Mouse (Mus musculus): ENCODE results near the gene Ssxb3. TPM values are rescaled to one million over a fixed set of nuclear protein-coding genes. Genes with fewer than 3 reads are reported as not detected.
"Not testable (repeated sequence)": the region's sequence is repeated elsewhere in the genome, so short reads cannot be mapped to it uniquely, and the experiment has no call there.

The Ssxb3 gene
- not detected in 2 replicates for polyA plus RNA-seq (2014; fragmentation: Nextera tagmentation; extraction: Ambion mirVana)

DNA sequence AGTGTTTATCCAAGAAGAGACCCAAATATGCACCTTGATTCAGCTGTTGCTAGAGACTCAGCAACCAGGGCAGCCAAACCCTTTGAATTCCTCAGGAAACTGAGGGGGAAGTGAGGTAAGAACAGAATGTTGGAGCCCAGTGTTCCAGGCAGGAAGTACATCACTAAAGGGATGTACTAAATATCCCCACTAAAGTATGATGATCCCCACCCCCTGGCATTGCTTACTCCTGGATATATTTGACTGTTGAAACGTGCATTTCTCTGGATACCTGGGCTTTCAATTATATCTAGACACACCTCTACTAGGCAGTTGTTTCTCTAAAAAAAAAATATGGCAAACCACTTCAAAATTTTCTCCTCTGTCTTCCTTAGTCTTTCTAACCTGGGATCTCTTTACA, at the start of gene Ssxb3:
Ssxb3 (minus strand) TSS at position 101 of the 400 bp plus-strand sequence.
- H3K4me2 ChIP-seq (replicated peaks; ENCODE audit: low read depth, low read length); H3K36me3 ChIP-seq (ENCODE audit: control insufficient read depth, insufficient read depth, low read length); H3K27me3 ChIP-seq (ENCODE audit: control insufficient read depth, insufficient read depth, low read length); H3K9ac ChIP-seq (ENCODE audit: low read depth, low read length); H3K9me3 ChIP-seq (ENCODE audit: control insufficient read depth, low read length); H3K27ac ChIP-seq (ENCODE audit: low read depth, low read length); H3K4me3 ChIP-seq (ENCODE audit: low read length); ATAC-seq (ENCODE audit: low FRiP score, low TSS enrichment); H3K4me1 ChIP-seq (ENCODE audit: control insufficient read depth, insufficient read depth, low read length): not testable (repeated sequence)
- WGBS, result 35% methylated on average over 1 of the region's 1 CpGs

DNA sequence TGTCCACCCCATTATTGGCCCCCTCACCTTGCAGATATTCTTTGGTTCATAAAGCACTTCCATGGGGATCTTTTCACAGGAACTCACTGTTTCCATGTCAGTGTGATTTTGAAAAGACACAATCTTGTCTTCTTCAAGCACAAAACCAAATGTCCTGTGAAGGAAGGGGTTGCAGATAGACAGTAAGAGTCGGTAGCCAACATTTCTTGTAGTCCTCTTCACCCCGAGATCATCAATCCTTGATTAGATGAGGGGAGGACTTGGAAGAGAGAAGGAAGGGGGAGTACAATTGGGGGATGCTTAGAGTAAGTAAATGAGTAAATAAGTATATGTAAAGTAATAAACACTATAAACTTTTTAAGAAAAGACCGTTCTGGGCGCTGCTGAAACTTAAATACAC, 43.5 kb downstream of the Ssxb3 start, which contains the start of gene Ssxb6:
Ssxb6 (minus strand) TSS at position 101 of the 400 bp plus-strand sequence.
- H3K4me3 ChIP-seq (ENCODE audit: low read length); H3K4me1 ChIP-seq (ENCODE audit: control insufficient read depth, insufficient read depth, low read length); H3K9ac ChIP-seq (ENCODE audit: low read depth, low read length); H3K27ac ChIP-seq (ENCODE audit: low read depth, low read length); H3K4me2 ChIP-seq (replicated peaks; ENCODE audit: low read depth, low read length); H3K36me3 ChIP-seq (ENCODE audit: control insufficient read depth, insufficient read depth, low read length); H3K9me3 ChIP-seq (ENCODE audit: control insufficient read depth, low read length); ATAC-seq (ENCODE audit: low FRiP score, low TSS enrichment); H3K27me3 ChIP-seq (ENCODE audit: control insufficient read depth, insufficient read depth, low read length): not testable (repeated sequence)
- WGBS, result 80% methylated on average over 4 of the region's 4 CpGs

Other genes with a start within 250 kb of the Ssxb3 start
- not detected in 2 replicates for gene Ssxb9, start 224.8 kb downstream of the Ssxb3 start, polyA plus RNA-seq (2014; fragmentation: Nextera tagmentation; extraction: Ambion mirVana)
- not detected in 2 replicates for gene Ssxb1, start 178.5 kb downstream of the Ssxb3 start, polyA plus RNA-seq (2014; fragmentation: Nextera tagmentation; extraction: Ambion mirVana)
- gene Ssxb2, start 130.1 kb downstream of the Ssxb3 start, polyA plus RNA-seq (2014; fragmentation: Nextera tagmentation; extraction: Ambion mirVana), result not detected in 2 replicates
- not detected in 2 replicates for gene Gm14459, start 66.9 kb downstream of the Ssxb3 start, polyA plus RNA-seq (2014; fragmentation: Nextera tagmentation; extraction: Ambion mirVana)
- gene Ssxb6, start 43.6 kb downstream of the Ssxb3 start, polyA plus RNA-seq (2014; fragmentation: Nextera tagmentation; extraction: Ambion mirVana), result not detected in 2 replicates
- not detected in 2 replicates for gene Ssxb8, start 99.0 kb upstream of the Ssxb3 start, polyA plus RNA-seq (2014; fragmentation: Nextera tagmentation; extraction: Ambion mirVana)
- gene Ssx9, start 156.6 kb upstream of the Ssxb3 start, polyA plus RNA-seq (2014; fragmentation: Nextera tagmentation; extraction: Ambion mirVana), result not detected in 2 replicates
- 0.39 TPM in 1 of 2 replicates, not detected in the other for gene Ssxb5, start 211.9 kb upstream of the Ssxb3 start, polyA plus RNA-seq (2014; fragmentation: Nextera tagmentation; extraction: Ambion mirVana)